Mouse (Mus musculus): ENCODE data around the gene Kri1.

- no peak for TF ChIP-seq CTCF (IDR thresholded peaks at IDR 0.05; ENCODE audit: low read depth, low read length)
- peak; percentile 94 for TF ChIP-seq POLR2A (IDR thresholded peaks at IDR 0.05; ENCODE audit: extremely low read depth, insufficient read depth, low read length)
These were observed 22.7 kb downstream of the Kri1 start, which contains the start of gene Atg4d for GRCm38 (mm10) chr9:21265000-21265561.
